Mouse (Mus musculus) urinary bladder, postnatal 10 days (tissue): Measurements from ENCODE around the gene Zfy2.

ENCODE experiments used
- DNase-seq: peaks from one replicate; pipeline ENCODE4 v3.0.0; 2022; ENCODE audit warnings: low spot score

Gene Zfy2

DNA sequence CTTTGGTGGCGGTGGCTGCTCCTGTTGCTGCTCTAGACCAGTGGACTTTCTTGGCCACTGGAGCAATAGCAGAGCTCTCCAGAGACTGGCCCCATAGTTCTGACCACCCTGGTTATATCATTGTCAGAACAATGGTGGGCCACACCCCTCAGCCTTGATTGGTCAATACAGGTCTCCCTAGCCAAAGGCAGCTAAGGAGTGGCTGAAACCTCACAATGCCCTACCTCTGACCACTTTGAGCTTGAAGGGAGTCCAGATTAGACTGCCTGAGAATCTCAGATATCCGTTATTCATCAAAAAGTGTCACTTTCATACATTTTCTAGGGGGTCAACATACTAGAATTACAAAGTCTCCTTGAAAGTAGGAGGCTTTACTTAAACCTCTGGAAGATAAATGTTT, at the start of gene Zfy2:
Zfy2 (minus strand) TSS at position 101 of the 400 bp plus-strand sequence.
- no peak for DNase-seq
